Mouse (Mus musculus) monocyte, adult 2 months (primary cell): Measurements from ENCODE around the gene Chac1.

Source experiments
- DNase-seq, 2 experiments: peaks; one replicate each; pipeline ENCODE4 v3.0.0; 2022; ENCODE audit warnings: low spot score in 2 of 2, low read depth in 1 of 2

Gene Chac1

GRCm38 (mm10) chr2:119370116-119370515 is 19.1 kb downstream of the Chac1 start:
- no peak for DNase-seq

GRCm38 (mm10) chr2:119377286-119377685 is 26.3 kb downstream of the Chac1 start:
- DNase-seq: no peak

GRCm38 (mm10) chr2:119377826-119378225 is 26.8 kb downstream of the Chac1 start:
- DNase-seq: no peak

GRCm38 (mm10) chr2:119379455-119379854 is 28.4 kb downstream of the Chac1 start:
- no peak for DNase-seq

- no peak for DNase-seq
Measured at GRCm38 (mm10) chr2:119388266-119388665, 37.2 kb downstream of the Chac1 start.

GRCm38 (mm10) chr2:119389992-119390391 is 39.0 kb downstream of the Chac1 start:
- no peak for DNase-seq

- no peak for DNase-seq
Measured at GRCm38 (mm10) chr2:119398252-119398651, 47.2 kb downstream of the Chac1 start.

GRCm38 (mm10) chr2:119398665-119399064 is 47.6 kb downstream of the Chac1 start:
- no peak for DNase-seq

- no peak for DNase-seq
Measured at GRCm38 (mm10) chr2:119399313-119399712, 48.3 kb downstream of the Chac1 start.
